Mouse (Mus musculus) erythroid progenitor cell, adult 5-6 weeks (primary cell): ENCODE measurements around the gene Npas3. TPM values are rescaled to one million over a fixed set of nuclear protein-coding genes. Genes with fewer than 3 reads are reported as not detected.

Experiments
- ATAC-seq: replicated peaks from 2 replicates; pipeline ENCODE4 v1.8.0; 2016; ENCODE audit warnings: moderate number of reproducible peaks, mild to moderate bottlenecking, moderate TSS enrichment, inconsistent platforms; ENCODE audit not compliant: poor library complexity, low FRiP score, severe bottlenecking
- total RNA-seq, 2 experiments: library from RNA; stranded (forward) in 1 of 2; stranded (reverse) in 1 of 2; fragments of 150-400 nt in 1 of 2; fragments of 186-747, 209-891 nt in 1 of 2; gene quantifications; 2 replicates each; pipeline versions ENCODE4 v1.2.3 to v1.2.4; 2015 to 2017; ENCODE audit warnings: low replicate concordance in 2 of 2

Npas3 gene
- total RNA-seq, 2 experiments from 2014 or later: not detected

GRCm38 (mm10) chr12:53292508-53293300 is 44.2 kb downstream of the Npas3 start:
- ATAC-seq: no peak

DNA sequence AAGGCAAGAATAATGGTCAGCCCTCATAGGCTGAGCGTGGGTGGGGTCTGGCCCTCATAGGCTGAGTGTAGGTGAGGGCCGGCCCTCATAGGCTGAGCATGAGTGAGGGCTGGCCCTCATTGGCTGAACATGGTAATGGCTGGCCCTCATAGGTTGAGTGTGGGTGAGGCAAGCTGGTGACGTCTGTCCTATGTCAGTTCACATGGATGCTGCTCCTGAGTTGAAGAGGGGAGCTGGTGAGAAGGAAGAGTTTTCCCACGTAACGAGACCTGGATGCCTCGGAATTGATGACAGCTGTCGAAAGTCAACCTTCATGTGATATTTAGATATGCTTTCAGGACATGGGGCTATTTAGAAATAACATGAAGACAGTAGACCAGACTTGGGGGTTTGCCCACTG is 45.5 kb downstream of the Npas3 start:
- no peak for ATAC-seq

GRCm38 (mm10) chr12:53295747-53296146 is 47.3 kb downstream of the Npas3 start:
- ATAC-seq: no peak

DNA sequence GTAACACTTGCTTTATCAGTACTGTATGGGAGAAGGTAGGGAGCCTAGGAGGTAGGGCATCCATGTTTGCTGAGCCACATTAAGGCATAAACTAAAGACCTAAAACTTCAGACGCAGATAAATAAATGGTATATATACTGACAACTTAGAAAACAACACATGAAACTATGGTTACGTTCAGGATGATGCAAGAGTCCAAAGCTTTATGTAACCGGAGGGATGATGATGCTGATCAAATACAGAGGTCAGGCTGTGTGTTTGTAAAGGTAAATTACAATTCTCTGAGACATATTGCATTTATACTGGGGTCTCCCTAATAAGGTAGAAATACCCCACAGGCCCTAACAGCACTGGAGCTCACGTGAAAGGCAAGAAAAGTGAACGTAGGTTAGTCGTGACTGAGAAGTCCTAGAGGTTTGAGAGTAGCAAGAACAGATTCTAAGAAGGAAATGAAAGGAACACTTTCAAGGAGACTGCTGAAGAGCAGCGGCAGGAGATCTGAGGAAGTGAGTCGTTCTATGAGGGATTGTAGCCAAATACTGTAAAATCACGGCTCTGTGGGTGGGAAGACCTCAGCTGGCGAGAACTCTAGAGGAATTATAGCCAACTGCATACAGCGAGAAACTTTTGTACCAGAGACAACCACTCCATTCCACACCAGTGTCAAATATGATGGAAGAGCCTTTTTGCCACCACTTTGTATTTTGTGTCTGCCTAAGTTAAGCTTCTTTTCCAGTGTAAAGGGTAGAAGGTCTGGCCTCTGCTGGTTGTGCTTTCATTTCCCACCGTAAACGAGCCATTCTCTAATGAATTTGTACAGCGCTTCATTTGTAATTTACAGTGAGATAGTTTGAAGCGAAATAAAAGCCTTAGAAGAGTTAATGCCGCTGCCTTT is 49.7 kb downstream of the Npas3 start:
- ATAC-seq: no peak

DNA sequence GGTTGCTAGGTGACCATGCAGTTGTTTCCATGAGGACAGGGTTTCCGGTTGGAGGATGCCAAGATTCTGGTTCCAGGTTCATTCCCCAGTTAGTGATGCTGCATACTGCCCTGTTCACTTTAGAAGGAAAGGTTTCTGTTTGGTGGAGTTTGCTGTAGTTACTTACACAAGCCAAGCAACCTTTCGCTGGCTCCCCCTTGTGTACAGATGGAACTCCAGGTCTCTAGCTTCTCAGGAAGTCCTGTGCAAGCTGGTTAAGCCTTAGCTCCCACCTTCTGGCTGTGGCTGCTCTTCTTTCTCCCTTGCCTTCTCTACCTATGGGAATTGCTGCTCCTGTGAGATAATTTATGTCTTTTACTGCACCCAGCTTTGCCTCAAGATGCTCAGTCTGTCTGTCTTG is 52.5 kb downstream of the Npas3 start:
- no peak for ATAC-seq

- ATAC-seq: no peak
These were observed 53.7 kb downstream of the Npas3 start for GRCm38 (mm10) chr12:53302129-53302528.

DNA sequence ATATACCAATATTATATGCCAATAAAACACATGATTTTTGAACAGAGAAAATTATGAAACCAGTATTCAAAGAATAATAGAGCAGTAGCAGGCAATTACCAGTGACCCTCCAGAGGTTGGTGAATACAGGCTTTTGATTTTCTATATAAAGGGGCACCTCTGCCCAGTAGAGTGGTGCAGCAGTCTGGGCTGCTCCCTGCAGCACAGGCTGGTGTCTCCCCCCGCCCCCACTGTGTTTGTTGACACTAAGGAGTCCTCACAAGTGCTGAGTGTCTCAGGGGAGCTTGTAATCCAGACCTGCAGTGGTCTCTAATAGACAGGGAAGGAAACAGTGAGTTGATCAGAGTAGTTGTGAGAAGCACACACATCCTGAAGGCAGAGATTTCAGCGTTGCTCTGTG is 68.2 kb downstream of the Npas3 start:
- ATAC-seq: no peak

DNA sequence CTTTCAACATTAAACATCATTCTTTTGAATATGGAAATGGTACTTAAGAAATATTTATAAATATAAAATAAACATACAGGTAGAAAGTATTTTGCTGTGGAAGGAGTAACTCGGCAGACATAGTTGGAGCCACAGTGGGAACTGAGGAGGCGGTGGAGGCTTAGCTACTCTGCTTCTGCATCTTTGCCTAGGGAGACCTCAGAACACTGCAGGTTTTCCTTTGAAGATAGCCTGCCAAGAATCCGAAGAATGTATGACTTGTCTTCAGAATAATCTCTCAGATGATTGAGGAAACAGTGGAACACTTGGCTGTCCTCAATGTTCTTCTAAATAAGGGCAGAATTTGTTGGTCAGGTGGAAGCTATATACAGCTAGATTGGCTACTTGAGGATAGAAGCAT is 69.3 kb downstream of the Npas3 start:
- ATAC-seq: no peak

DNA sequence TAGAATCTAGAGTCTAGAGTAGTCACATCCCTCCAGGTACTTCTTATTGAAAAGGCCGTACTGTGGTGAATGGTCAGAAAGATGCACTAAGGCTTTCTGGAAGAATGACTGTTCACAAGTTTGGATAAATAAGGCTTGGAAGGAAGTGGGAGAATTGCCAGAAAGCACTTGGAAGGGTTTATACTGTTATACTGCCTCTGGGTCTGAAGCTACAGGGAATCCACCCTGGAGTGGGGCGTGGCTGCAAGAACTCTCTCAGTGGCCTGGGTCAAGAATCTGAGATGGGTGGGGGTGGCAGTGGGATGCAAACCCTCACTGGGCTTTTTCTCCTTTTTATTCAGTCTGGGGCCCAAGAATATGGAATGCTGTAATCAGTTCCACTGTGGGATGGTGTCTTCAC is 72.0 kb downstream of the Npas3 start:
- no peak for ATAC-seq

DNA sequence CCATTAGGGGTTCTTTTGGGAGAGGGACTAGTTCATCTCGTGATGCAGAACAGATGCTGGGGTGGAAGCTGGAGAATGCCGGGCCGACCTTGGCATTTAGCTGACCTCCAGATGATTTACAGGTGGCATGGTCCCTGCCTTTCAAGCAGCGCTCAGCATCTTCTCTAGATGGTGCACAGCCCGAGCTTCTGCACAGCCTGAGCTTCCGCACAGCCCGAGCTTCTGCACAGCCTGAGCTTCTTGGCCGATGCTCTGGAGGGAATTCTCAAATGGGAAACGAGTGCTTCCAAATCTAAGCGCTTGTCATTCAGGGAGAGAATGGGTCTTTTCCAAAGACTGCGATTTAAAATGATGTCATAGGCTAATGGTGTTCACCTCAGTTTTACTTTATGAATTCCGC is 72.5 kb downstream of the Npas3 start:
- no peak for ATAC-seq

DNA sequence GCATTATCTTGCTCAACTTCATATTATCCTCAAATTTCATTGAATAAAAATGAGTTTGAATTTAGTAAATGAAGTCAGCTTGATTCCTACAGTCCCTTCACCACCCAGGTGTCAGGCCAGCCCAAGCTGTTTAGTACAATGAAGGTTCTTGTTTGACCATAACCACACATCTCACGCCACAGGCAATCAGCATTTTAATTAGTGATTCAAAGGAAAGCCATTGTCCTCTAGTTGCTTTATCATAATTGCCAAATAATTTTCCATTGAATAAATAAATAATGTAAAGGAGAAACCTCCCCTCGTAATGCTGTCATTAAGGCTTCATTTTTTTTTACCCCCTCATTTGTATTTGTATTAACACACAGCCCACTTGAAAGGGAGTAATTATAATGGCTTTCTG is 73.5 kb downstream of the Npas3 start:
- ATAC-seq: no peak

- no peak for ATAC-seq
These were observed 79.2 kb downstream of the Npas3 start for GRCm38 (mm10) chr12:53327653-53328188.

GRCm38 (mm10) chr12:53328257-53328736 is 79.8 kb downstream of the Npas3 start:
- ATAC-seq: no peak

DNA sequence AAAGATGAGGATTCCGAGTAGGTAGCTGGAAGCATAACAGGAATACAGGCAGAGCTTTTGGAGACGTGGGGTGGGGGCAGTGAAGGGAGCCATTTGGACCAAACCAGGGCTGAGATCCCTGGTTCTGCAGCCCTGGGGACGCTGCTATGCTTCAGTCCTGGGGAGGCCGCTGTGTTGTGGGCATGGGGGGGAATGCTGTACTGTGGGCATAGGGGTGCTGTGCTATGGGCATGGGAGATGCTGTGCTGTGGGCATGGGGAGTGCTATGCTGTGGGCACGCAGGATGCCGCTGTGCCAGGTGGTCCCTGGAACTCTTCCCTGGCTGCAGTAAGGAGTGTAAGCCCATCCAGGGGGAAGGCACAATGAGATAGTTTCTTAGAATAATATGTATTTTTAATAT is 81.7 kb downstream of the Npas3 start:
- ATAC-seq: no peak

DNA sequence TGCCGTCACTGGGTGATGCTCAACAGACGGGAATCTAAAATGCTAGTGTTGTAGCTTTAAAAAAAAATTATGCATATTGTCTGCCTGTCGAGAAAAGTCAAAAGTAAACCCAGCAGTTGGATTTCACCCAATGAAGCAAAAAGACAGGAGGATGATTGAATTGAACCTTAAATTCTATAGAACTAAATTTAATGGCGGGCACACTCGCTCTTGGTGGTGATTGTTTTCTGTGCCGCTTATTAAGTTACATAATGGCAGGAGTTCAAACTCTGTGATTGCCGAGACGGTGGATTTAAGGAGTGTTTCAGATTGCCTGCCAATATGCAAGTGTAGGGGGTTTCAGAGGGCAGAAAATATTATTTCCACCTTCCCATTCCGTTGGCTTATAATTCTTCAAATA is 82.9 kb downstream of the Npas3 start:
- ATAC-seq: no peak

- no peak for ATAC-seq
These were observed 83.3 kb downstream of the Npas3 start for GRCm38 (mm10) chr12:53331800-53332199.

- ATAC-seq: no peak
These were observed 84.8 kb downstream of the Npas3 start for GRCm38 (mm10) chr12:53333251-53333650.

DNA sequence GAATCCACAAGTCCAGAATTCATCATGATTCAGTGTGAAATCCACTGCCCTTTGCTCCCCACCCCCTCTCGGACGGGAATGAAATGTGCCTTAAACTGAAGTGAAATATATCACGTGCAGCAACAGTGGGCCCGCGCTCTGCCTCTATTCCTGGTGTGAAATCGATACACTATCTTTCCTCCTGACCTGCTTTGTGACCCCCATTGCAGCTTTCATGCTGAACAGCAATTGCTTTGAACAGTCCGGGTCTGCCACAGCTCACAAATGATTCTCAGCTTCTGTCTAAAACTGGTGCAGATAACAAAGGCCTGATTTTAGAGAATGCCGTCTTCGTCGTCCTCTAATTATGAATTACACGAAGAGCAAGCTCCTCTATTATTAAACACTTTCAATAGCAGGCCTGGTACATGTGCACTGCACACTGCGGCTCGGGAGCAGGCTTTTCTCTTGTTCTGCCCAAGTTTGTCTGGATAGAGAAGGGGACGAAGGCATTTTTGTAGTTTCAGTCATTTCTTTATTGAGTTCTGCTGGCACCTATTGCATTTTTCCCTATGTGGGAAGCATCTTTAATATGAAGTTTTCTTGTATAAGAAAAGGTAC is 90.0 kb downstream of the Npas3 start:
- no peak for ATAC-seq

DNA sequence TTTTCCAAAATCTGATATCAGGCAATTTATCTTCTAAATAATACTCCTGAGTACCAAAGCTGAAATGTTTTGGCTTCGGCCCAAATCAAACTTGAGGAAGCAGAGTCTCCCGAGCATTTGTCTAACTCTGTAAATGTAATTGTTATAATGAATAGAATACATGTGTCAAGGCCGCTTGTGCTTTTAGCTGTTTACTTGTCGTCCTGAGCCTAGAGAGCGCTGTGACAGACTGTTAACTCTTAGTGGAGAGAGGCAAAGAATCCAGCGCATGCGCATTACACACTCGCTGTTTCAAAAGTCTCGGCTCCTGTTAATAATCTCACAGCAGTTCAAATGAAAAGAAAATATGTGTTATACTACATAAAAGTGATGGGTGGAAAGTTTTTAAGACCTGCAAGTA is 94.3 kb downstream of the Npas3 start:
- ATAC-seq: no peak

- no peak for ATAC-seq
These were observed 103.4 kb downstream of the Npas3 start for GRCm38 (mm10) chr12:53351860-53352259.
